17 mouse cellular contexts compared by ENCODE assay signal in genomic region chr11:19713091-19713490, GRCm38 (mm10).
A peak's percentile ranks its signal among the peaks of the same experiment; 100 is the strongest.
DNase-seq lines count a peak whose midpoint lies in the region; ATAC-seq lines count a peak whose summit lies in the region.
"Had no signal": no experiment of that assay in that cellular context is flagged by ENCODE, and none has a peak within 500 bp of the region (broad histone marks: within the 10 kb centered on the region; RNA-seq: fewer than 3 reads in every experiment).

No protein-coding gene starts in this region.

- H3K27me3 ChIP-seq in forebrain, embryonic 11.5 days (ENCODE audit: control insufficient read depth, insufficient read depth, low read length): no peaks in the 10 kb centered on the region
- H3K27me3 ChIP-seq in forebrain, embryonic 10.5 days (ENCODE audit: poor library complexity, severe bottlenecking): no peaks in the 10 kb centered on the region
- H3K27me3 ChIP-seq in midbrain, embryonic 16.5 days (ENCODE audit: control insufficient read depth, insufficient read depth, low read depth, low read length): no peaks in the 10 kb centered on the region
- H3K27me3 ChIP-seq: CH12.LX; heart, embryonic 13.5 days had no signal

- peak; percentile 67 for DNase-seq in forebrain, embryonic 11.5 days (ENCODE audit: low spot score)
- DNase-seq in forebrain, embryonic 10.5 days (ENCODE audit: extremely low spot score, low spot score): no peak
- DNase-seq in retina, postnatal 1 day: peak; percentile 22
- no peak for DNase-seq in retina, embryonic 14.5 days (ENCODE audit: low spot score)
- peak; percentile 32 to 72 for DNase-seq in layer of hippocampus, adult 18-20 months (ENCODE audit: low spot score in 2 of 2)
- DNase-seq in thymus, postnatal 36 days: no peak
- no peak for DNase-seq in kidney, adult 8-10 months
- DNase-seq: cerebellum, adult 9-10 months; gastrocnemius, postnatal 25 days; kidney, adult 9 months; liver; lung, embryonic 14.5 days had no signal

- peak; percentile 55 for ATAC-seq in forebrain, embryonic 11.5 days (replicated peaks; ENCODE audit: low FRiP score)
- ATAC-seq in midbrain, embryonic 16.5 days: peak; percentile 67; the same call in 1 of the 2 replicates

- no peak overlapping the region for H3K4me3 ChIP-seq in forebrain, embryonic 11.5 days (ENCODE audit: low read depth, low read length)
- H3K4me3 ChIP-seq in forebrain, embryonic 10.5 days: no peak overlapping the region
- no peak overlapping the region for H3K4me3 ChIP-seq in midbrain, embryonic 16.5 days (ENCODE audit: low read depth, low read length)
- H3K4me3 ChIP-seq: embryonic facial prominence, embryonic 10.5 days; heart, embryonic 13.5 days had no signal

- H3K36me3 ChIP-seq in forebrain, embryonic 11.5 days (ENCODE audit: control insufficient read depth, insufficient read depth, low read length): no peaks in the 10 kb centered on the region
- no peaks in the 10 kb centered on the region for H3K36me3 ChIP-seq in forebrain, embryonic 10.5 days (replicated peaks)
- no peaks in the 10 kb centered on the region for H3K36me3 ChIP-seq in midbrain, embryonic 16.5 days (ENCODE audit: control insufficient read depth, insufficient read depth, low read length)
- H3K36me3 ChIP-seq: embryonic facial prominence, embryonic 10.5 days; heart, embryonic 13.5 days had no signal

- no peak overlapping the region for H3K4me2 ChIP-seq in forebrain, embryonic 11.5 days (ENCODE audit: low read depth, low read length, severe bottlenecking)
- no peak overlapping the region; the same call in 1 of the 2 replicates for H3K4me2 ChIP-seq in midbrain, embryonic 16.5 days (ENCODE audit: low read length)
- H3K4me2 ChIP-seq: lung, embryonic 14.5 days had no signal

- no peaks in the 10 kb centered on the region for H3K4me1 ChIP-seq in forebrain, embryonic 11.5 days (replicated peaks; ENCODE audit: control insufficient read depth, insufficient read depth, low read length)
- peaks cover 14% of the 10 kb centered on the region for H3K4me1 ChIP-seq in forebrain, embryonic 10.5 days
- peaks cover 2% of the 10 kb centered on the region; the same call in 1 of the 2 replicates for H3K4me1 ChIP-seq in midbrain, embryonic 16.5 days (ENCODE audit: control insufficient read depth, insufficient read depth, low read length)

- WGBS in forebrain, embryonic 11.5 days: 62% methylated on average over 8 of the region's 8 CpGs
- 68% methylated on average over 8 of the region's 8 CpGs for WGBS in forebrain, embryonic 10.5 days
- WGBS in midbrain, embryonic 16.5 days: 37% methylated on average over 8 of the region's 8 CpGs

- no peaks in the 10 kb centered on the region for H3K9me3 ChIP-seq in forebrain, embryonic 11.5 days (ENCODE audit: control insufficient read depth, low read length)
- no peaks in the 10 kb centered on the region for H3K9me3 ChIP-seq in forebrain, embryonic 10.5 days
- no peaks in the 10 kb centered on the region for H3K9me3 ChIP-seq in midbrain, embryonic 16.5 days (replicated peaks; ENCODE audit: control insufficient read depth, low read length, poor library complexity, severe bottlenecking)
- H3K9me3 ChIP-seq: embryonic facial prominence, embryonic 10.5 days; heart, embryonic 13.5 days had no signal

- no peak overlapping the region for H3K27ac ChIP-seq in forebrain, embryonic 11.5 days (ENCODE audit: low read depth, low read length)
- no peak overlapping the region for H3K27ac ChIP-seq in forebrain, embryonic 10.5 days
- no peak overlapping the region for H3K27ac ChIP-seq in midbrain, embryonic 16.5 days (ENCODE audit: low read length)
- H3K27ac ChIP-seq: embryonic facial prominence, embryonic 10.5 days; heart, embryonic 13.5 days; left cerebral cortex, adult 2 months had no signal

- H3K9ac ChIP-seq in forebrain, embryonic 11.5 days (ENCODE audit: low read length): no peak overlapping the region
- no peak overlapping the region for H3K9ac ChIP-seq in midbrain, embryonic 16.5 days (ENCODE audit: low read depth, low read length)
- H3K9ac ChIP-seq: heart, embryonic 13.5 days; lung, embryonic 14.5 days had no signal

Comparison
In these comparisons a context has a peak if more than half of its experiments do, and no peak if none do; other contexts are left out.
1. DNase-seq: peak in forebrain, embryonic 11.5 days (single experiment), retina, postnatal 1 day (single experiment) and layer of hippocampus, adult 18-20 months (2 of 2); none in forebrain, embryonic 10.5 days (single experiment), retina, embryonic 14.5 days (single experiment), thymus, postnatal 36 days (0 of 2) and kidney, adult 8-10 months (0 of 2).